16 mouse cellular contexts compared by ENCODE assay signal in genomic region chr5:34293363-34293762, GRCm38 (mm10). TPM values are rescaled to one million over a fixed set of nuclear protein-coding genes. Genes with fewer than 3 reads are reported as not detected.
DNase-seq lines count a peak whose midpoint lies in the region; ATAC-seq and TF ChIP-seq lines count a peak whose summit lies in the region.
"Had no signal": no experiment of that assay in that cellular context is flagged by ENCODE, and none has a peak within 500 bp of the region (broad histone marks: within the 10 kb centered on the region; RNA-seq: fewer than 3 reads in every experiment).

No protein-coding gene starts in this region.

- 0 out of 2 replicates have a peak, but pooled peaks have one; percentile 17 for TF ChIP-seq CTCF in forebrain, postnatal 0 days (IDR thresholded peaks at IDR 0.05; ENCODE audit: low read depth)
- TF ChIP-seq CTCF in liver, postnatal 0 days (IDR thresholded peaks at IDR 0.05; ENCODE audit: low read depth): peak; percentile 51
- peak in 2 of 3 experiments; percentile 45 to 50; a peak in 4 of 6 replicates for TF ChIP-seq CTCF in MEL (IDR thresholded peaks at IDR 0.05 in 2 of 3, conservative IDR thresholded peaks at IDR 0.05 in 1 of 3; ENCODE audit: control insufficient read depth in 1 of 3, insufficient read depth in 1 of 3, low read depth in 2 of 3, low read length in 3 of 3, poor library complexity in 1 of 3, severe bottlenecking in 1 of 3)

- DNase-seq in forebrain, postnatal 0 days: no peak
- DNase-seq in forebrain, embryonic 10.5 days (ENCODE audit: extremely low spot score, low spot score): no peak
- DNase-seq in liver, postnatal 0 days: no peak
- DNase-seq in liver (no peak), 3T3-L1 (ENCODE audit: low read depth, low spot score) (peak; percentile 16), MEL (ENCODE audit: low read depth, low spot score) (peak; percentile 50)
- DNase-seq in Muller cell, postnatal 12 days (ENCODE audit: inconsistent ontology term): no peak
- DNase-seq: adrenal gland, postnatal 36 days; cerebellum, postnatal 36 days had no signal

- H3K27me3 ChIP-seq in forebrain, postnatal 0 days (ENCODE audit: insufficient read depth, low read length): no peaks in the 10 kb centered on the region
- peaks cover 34% of the 10 kb centered on the region for H3K27me3 ChIP-seq in forebrain, embryonic 10.5 days (ENCODE audit: poor library complexity, severe bottlenecking)
- peaks cover 21% of the 10 kb centered on the region for H3K27me3 ChIP-seq in liver, postnatal 0 days (ENCODE audit: insufficient read depth, low read length)
- H3K27me3 ChIP-seq in MEL (ENCODE audit: control insufficient read depth in 1 of 2, insufficient read depth in 2 of 2, low read length in 2 of 2): peaks cover 10 to 13% of the 10 kb centered on the region in 2 experiments

- no peak for TF ChIP-seq POLR2A in MEL (IDR thresholded peaks at IDR 0.05; ENCODE audit: control insufficient read depth in 1 of 2, insufficient read depth in 1 of 2, low read depth in 1 of 2, low read length in 2 of 2, poor library complexity in 1 of 2)

- no peaks in the 10 kb centered on the region for H3K4me1 ChIP-seq in forebrain, postnatal 0 days (ENCODE audit: insufficient read depth)
- peaks cover 20% of the 10 kb centered on the region for H3K4me1 ChIP-seq in forebrain, embryonic 10.5 days
- no peaks in the 10 kb centered on the region for H3K4me1 ChIP-seq in liver, postnatal 0 days (ENCODE audit: insufficient read depth)
- no peaks in the 10 kb centered on the region for H3K4me1 ChIP-seq in MEL (ENCODE audit: control insufficient read depth in 1 of 2, insufficient read depth in 2 of 2, low read length in 2 of 2)

- 82% methylated on average over 6 of the region's 6 CpGs for WGBS in forebrain, postnatal 0 days
- 81% methylated on average over 6 of the region's 6 CpGs for WGBS in forebrain, embryonic 10.5 days
- WGBS in liver, postnatal 0 days (ENCODE audit: insufficient replicate concordance): 64% methylated on average over 6 of the region's 6 CpGs

- no peak overlapping the region for H3K27ac ChIP-seq in forebrain, postnatal 0 days (ENCODE audit: low read depth, low read length)
- H3K27ac ChIP-seq in forebrain, embryonic 10.5 days: no peak overlapping the region
- H3K27ac ChIP-seq in liver, postnatal 0 days (ENCODE audit: low read depth): no peak overlapping the region
- H3K27ac ChIP-seq in MEL (ENCODE audit: control insufficient read depth, low read depth, low read length): no peak overlapping the region
- H3K27ac ChIP-seq: hindbrain, embryonic 14.5 days had no signal

- no peak overlapping the region for H3K9ac ChIP-seq in forebrain, postnatal 0 days
- no peak overlapping the region for H3K9ac ChIP-seq in liver, postnatal 0 days (replicated peaks)
- H3K9ac ChIP-seq in MEL (ENCODE audit: control insufficient read depth, low read depth, low read length, poor library complexity, severe bottlenecking): no peak overlapping the region
- H3K9ac ChIP-seq: hindbrain, embryonic 14.5 days had no signal

- H3K79me2 ChIP-seq in MEL (ENCODE audit: control insufficient read depth, insufficient read depth, low read length, poor library complexity): no peaks in the 10 kb centered on the region

- peak; percentile 46 for TF ChIP-seq RAD21 in MEL (IDR thresholded peaks at IDR 0.05; ENCODE audit: low read depth, low read length)

- no peak for TF ChIP-seq EP300 in liver, postnatal 0 days (IDR thresholded peaks at IDR 0.05; ENCODE audit: low read depth)
- TF ChIP-seq EP300 in MEL (IDR thresholded peaks at IDR 0.05; ENCODE audit: low read depth in 1 of 2, low read length in 2 of 2): no peak

- H3K4me3 ChIP-seq in forebrain, postnatal 0 days (ENCODE audit: low read depth, low read length): no peak overlapping the region
- H3K4me3 ChIP-seq in forebrain, embryonic 10.5 days: no peak overlapping the region
- H3K4me3 ChIP-seq in liver, postnatal 0 days (ENCODE audit: low read depth, low read length): no peak overlapping the region
- no peak overlapping the region for H3K4me3 ChIP-seq in MEL (ENCODE audit: control insufficient read depth in 1 of 2, insufficient read depth in 1 of 2, low read depth in 2 of 2, low read length in 2 of 2)

- no peaks in the 10 kb centered on the region for H3K36me3 ChIP-seq in forebrain, postnatal 0 days (ENCODE audit: insufficient read depth)
- H3K36me3 ChIP-seq in forebrain, embryonic 10.5 days (replicated peaks): no peaks in the 10 kb centered on the region
- H3K36me3 ChIP-seq in liver, postnatal 0 days (replicated peaks; ENCODE audit: insufficient read depth, low read length): no peaks in the 10 kb centered on the region
- H3K36me3 ChIP-seq in MEL (ENCODE audit: control insufficient read depth in 1 of 2, insufficient read depth in 2 of 2, low read length in 2 of 2): no peaks in the 10 kb centered on the region

- H3K4me2 ChIP-seq in forebrain, postnatal 0 days (ENCODE audit: low read depth): no peak overlapping the region
- H3K4me2 ChIP-seq in liver, postnatal 0 days (ENCODE audit: low read depth, low read length): no peak overlapping the region
- H3K4me2 ChIP-seq: hindbrain, embryonic 14.5 days had no signal

- H3K9me3 ChIP-seq in forebrain, postnatal 0 days (ENCODE audit: low read length): no peaks in the 10 kb centered on the region
- H3K9me3 ChIP-seq in forebrain, embryonic 10.5 days: no peaks in the 10 kb centered on the region
- no peaks in the 10 kb centered on the region for H3K9me3 ChIP-seq in liver, postnatal 0 days (ENCODE audit: low read length)
- no peaks in the 10 kb centered on the region for H3K9me3 ChIP-seq in MEL (replicated peaks; ENCODE audit: insufficient read depth, low read length)

- ATAC-seq in forebrain, postnatal 0 days: no peak
- ATAC-seq in liver, postnatal 0 days: no peak
- no peak for ATAC-seq in megakaryocyte progenitor cell, adult 5-6 weeks (replicated peaks; ENCODE audit: poor library complexity)

TF ChIP-seq in MEL, 35 proteins besides CTCF, POLR2A, EP300 and RAD21:
- TF ChIP-seq JUND (IDR thresholded peaks at IDR 0.05; ENCODE audit: low read depth, low read length) (no peak), SMC3 (IDR thresholded peaks at IDR 0.05; ENCODE audit: low read depth, low read length) (peak; percentile 60), ZC3H11A (IDR thresholded peaks at IDR 0.05; ENCODE audit: low read depth, low read length) (peak; percentile 37; the same call in 1 of the 2 replicates), GATA1 (IDR thresholded peaks at IDR 0.05; ENCODE audit: low read depth, low read length) (no peak), MYC (IDR thresholded peaks at IDR 0.05; ENCODE audit: low read depth, low read length) (0 out of 2 replicates have a peak, but pooled peaks have one; percentile 47)

RNA-seq across cellular contexts. Expression of gene Cfap99, which starts 5.0 kb away (rescaled TPM):
- total RNA-seq in forebrain, postnatal 0 days (2014; rRNA removed): 0.08 and 0.24 TPM in 2 replicates
- 0.10 and 0.23 TPM in 2 replicates for polyA plus RNA-seq in forebrain, postnatal 0 days (2015; fragmentation: Nextera tagmentation; extraction: Ambion mirVana)
- polyA plus RNA-seq in forebrain, embryonic 10.5 days (2016; fragmentation: Nextera tagmentation; extraction: Ambion mirVana): not detected in 2 replicates
- polyA plus RNA-seq in liver, postnatal 0 days (2015; fragmentation: Nextera tagmentation; extraction: Ambion mirVana): not detected in 2 replicates
- not detected in 2 replicates for total RNA-seq in MEL (2012; rRNA removed)
- polyA plus RNA-seq in MEL (2012; ENCODE audit: insufficient read depth in 1 of 2, insufficient read length in 2 of 2, low read depth in 1 of 2, low replicate concordance in 2 of 2, missing spikeins in 1 of 2): not detected
- not detected in 2 replicates for total RNA-seq in megakaryocyte progenitor cell, adult 5-6 weeks (2015)
- total RNA-seq in megakaryocyte progenitor cell, adult 5-6 weeks (2017): not detected in 2 replicates
- total RNA-seq: adrenal gland, postnatal 36 days; granulocyte monocyte progenitor cell, adult 5-6 weeks had no signal
- polyA plus RNA-seq: C2C12; embryonic facial prominence, embryonic 11.5 days; kidney, embryonic 16.5 days; limb, embryonic 11.5 days had no signal

RNA-seq across cellular contexts. Expression of gene Zfyve28, which starts 5.1 kb away (rescaled TPM):
- 12.2 and 14.2 TPM in 2 replicates for total RNA-seq in forebrain, postnatal 0 days (2014; rRNA removed)
- 3.6 and 4.0 TPM in 2 replicates for polyA plus RNA-seq in forebrain, postnatal 0 days (2015; fragmentation: Nextera tagmentation; extraction: Ambion mirVana)
- 1.1 and 1.9 TPM in 2 replicates for polyA plus RNA-seq in forebrain, embryonic 10.5 days (2016; fragmentation: Nextera tagmentation; extraction: Ambion mirVana)
- 0.02 and 0.14 TPM in 2 replicates for polyA plus RNA-seq in liver, postnatal 0 days (2015; fragmentation: Nextera tagmentation; extraction: Ambion mirVana)
- total RNA-seq in MEL (2012; rRNA removed): 0.10 and 0.12 TPM in 2 replicates
- under 1 TPM in 1 of 2 experiments, not detected in 1; 0.14 TPM for polyA plus RNA-seq in MEL (2012; ENCODE audit: insufficient read depth in 1 of 2, insufficient read length in 2 of 2, low read depth in 1 of 2, low replicate concordance in 2 of 2, missing spikeins in 1 of 2)
- total RNA-seq in megakaryocyte progenitor cell, adult 5-6 weeks (2015): 0.25 and 0.46 TPM in 2 replicates
- total RNA-seq in megakaryocyte progenitor cell, adult 5-6 weeks (2017): 0.04 and 0.10 TPM in 2 replicates
- total RNA-seq: granulocyte monocyte progenitor cell, adult 5-6 weeks had no signal

RNA-seq across cellular contexts. Expression of gene Rnf4, which starts 42.7 kb away (rescaled TPM):
- total RNA-seq in forebrain, postnatal 0 days (2014; rRNA removed): 116 and 122 TPM in 2 replicates
- polyA plus RNA-seq in forebrain, postnatal 0 days (2015; fragmentation: Nextera tagmentation; extraction: Ambion mirVana): 122 and 129 TPM in 2 replicates
- polyA plus RNA-seq in forebrain, embryonic 10.5 days (2016; fragmentation: Nextera tagmentation; extraction: Ambion mirVana): 206 and 209 TPM in 2 replicates
- polyA plus RNA-seq in liver, postnatal 0 days (2015; fragmentation: Nextera tagmentation; extraction: Ambion mirVana): 60.0 and 60.4 TPM in 2 replicates
- total RNA-seq in MEL (2012; rRNA removed): 130 and 150 TPM in 2 replicates
- 100 to 1,000 TPM in 1 of 2 experiments, not detected in 1; 184 TPM for polyA plus RNA-seq in MEL (2012; ENCODE audit: insufficient read depth in 1 of 2, insufficient read length in 2 of 2, low read depth in 1 of 2, low replicate concordance in 2 of 2, missing spikeins in 1 of 2)
- 143 and 145 TPM in 2 replicates for total RNA-seq in megakaryocyte progenitor cell, adult 5-6 weeks (2015)
- total RNA-seq in megakaryocyte progenitor cell, adult 5-6 weeks (2017): 107 and 120 TPM in 2 replicates

Comparison
In these comparisons a context has a peak if more than half of its experiments do, and no peak if none do; other contexts are left out.
1. DNase-seq: peak in 3T3-L1 (single experiment) and MEL (single experiment); none in forebrain, postnatal 0 days (single experiment), forebrain, embryonic 10.5 days (single experiment), liver, postnatal 0 days (single experiment), liver (single experiment) and Muller cell, postnatal 12 days (single experiment).
2. Peak in every context shown above with its lines, with median percentiles within 50 percentile points of each other: CTCF ChIP-seq.